Comparison of ENCODE assay signal across 14 mouse cellular contexts in genomic region chr13:99307930-99308359, GRCm38 (mm10). TPM values are rescaled to one million over a fixed set of nuclear protein-coding genes. Genes with fewer than 3 reads are reported as not detected.
DNase-seq lines count a peak whose midpoint lies in the region; ATAC-seq lines count a peak whose summit lies in the region.
"Had no signal": no experiment of that assay in that cellular context is flagged by ENCODE, and none has a peak within 500 bp of the region (broad histone marks: within the 10 kb centered on the region; RNA-seq: fewer than 3 reads in every experiment).

No protein-coding gene starts in this region.

- H3K4me2 ChIP-seq in embryonic facial prominence, embryonic 14.5 days (ENCODE audit: low read depth, low read length): no peak overlapping the region
- H3K4me2 ChIP-seq in intestine, embryonic 15.5 days (replicated peaks): no peak overlapping the region
- H3K4me2 ChIP-seq in hindbrain, embryonic 13.5 days: no peak overlapping the region

- no peaks in the 10 kb centered on the region for H3K9me3 ChIP-seq in embryonic facial prominence, embryonic 14.5 days (ENCODE audit: control insufficient read depth, low read length)
- no peaks in the 10 kb centered on the region for H3K9me3 ChIP-seq in intestine, embryonic 15.5 days
- no peaks in the 10 kb centered on the region for H3K9me3 ChIP-seq in hindbrain, embryonic 13.5 days

- H3K4me3 ChIP-seq in embryonic facial prominence, embryonic 14.5 days (ENCODE audit: low read depth, low read length): no peak overlapping the region
- H3K4me3 ChIP-seq in intestine, embryonic 15.5 days (replicated peaks): no peak overlapping the region
- H3K4me3 ChIP-seq in hindbrain, embryonic 13.5 days: no peak overlapping the region
- H3K4me3 ChIP-seq: layer of hippocampus, adult 2 months had no signal

- intact Hi-C loops in heart, postnatal 25 days (cut with DNase I): no loop called here
- intact Hi-C loops in left cerebral cortex, postnatal 10 days (cut with DNase I): no loop called here

- no peak for ATAC-seq in embryonic facial prominence, embryonic 14.5 days (ENCODE audit: low read depth)
- ATAC-seq in intestine, embryonic 15.5 days: peak; percentile 74
- ATAC-seq in hindbrain, embryonic 13.5 days (ENCODE audit: low FRiP score): no peak
- ATAC-seq: activated CD4-positive, CD25-positive, alpha-beta regulatory T cell, adult 4 months; midbrain, embryonic 16.5 days had no signal

- peak; percentile 64 to 67 for DNase-seq in heart, adult 18-20 months
- no peak for DNase-seq in heart, postnatal 25 days (ENCODE audit: low spot score)
- peak; percentile 95 for DNase-seq in 3T3-L1 (ENCODE audit: low read depth, low spot score)
- peak; percentile 86 for DNase-seq in embryonic facial prominence, embryonic 14.5 days (ENCODE audit: low spot score)
- DNase-seq in right cerebral cortex, postnatal 14 days: no peak
- no peak for DNase-seq in left cerebral cortex, postnatal 10 days (ENCODE audit: extremely low spot score in 1 of 2, low spot score in 2 of 2)
- DNase-seq: cerebellum, adult 2 months; gastrocnemius, postnatal 10 days; thymus, postnatal 14 days had no signal

- H3K36me3 ChIP-seq in embryonic facial prominence, embryonic 14.5 days (ENCODE audit: control insufficient read depth, insufficient read depth, low read length): no peaks in the 10 kb centered on the region
- H3K36me3 ChIP-seq in intestine, embryonic 15.5 days: no peaks in the 10 kb centered on the region
- no peaks in the 10 kb centered on the region for H3K36me3 ChIP-seq in hindbrain, embryonic 13.5 days

- H3K27me3 ChIP-seq in embryonic facial prominence, embryonic 14.5 days (replicated peaks; ENCODE audit: control insufficient read depth, insufficient read depth, low read length): no peaks in the 10 kb centered on the region
- no peaks in the 10 kb centered on the region for H3K27me3 ChIP-seq in intestine, embryonic 15.5 days (replicated peaks)
- no peaks in the 10 kb centered on the region for H3K27me3 ChIP-seq in hindbrain, embryonic 13.5 days

- no peak overlapping the region for H3K9ac ChIP-seq in embryonic facial prominence, embryonic 14.5 days (ENCODE audit: low read depth, low read length)
- no peak overlapping the region for H3K9ac ChIP-seq in intestine, embryonic 15.5 days
- H3K9ac ChIP-seq in hindbrain, embryonic 13.5 days: no peak overlapping the region

- 57% methylated on average over 5 of the region's 5 CpGs for WGBS in embryonic facial prominence, embryonic 14.5 days
- WGBS in intestine, embryonic 15.5 days: 47% methylated on average over 5 of the region's 5 CpGs
- 91% methylated on average over 5 of the region's 5 CpGs for WGBS in hindbrain, embryonic 13.5 days

- H3K4me1 ChIP-seq in embryonic facial prominence, embryonic 14.5 days (ENCODE audit: control insufficient read depth, insufficient read depth, low read length): peaks cover 16% of the 10 kb centered on the region
- H3K4me1 ChIP-seq in intestine, embryonic 15.5 days (replicated peaks): peaks cover 5% of the 10 kb centered on the region; the same call in 1 of the 2 replicates
- no peaks in the 10 kb centered on the region for H3K4me1 ChIP-seq in hindbrain, embryonic 13.5 days (replicated peaks)

- H3K27ac ChIP-seq in embryonic facial prominence, embryonic 14.5 days (replicated peaks; ENCODE audit: low read depth, low read length): peak overlapping the region; percentile 21; the same call in 1 of the 2 replicates
- H3K27ac ChIP-seq in intestine, embryonic 15.5 days: no peak overlapping the region
- H3K27ac ChIP-seq in hindbrain, embryonic 13.5 days: no peak overlapping the region
- H3K27ac ChIP-seq: layer of hippocampus, adult 2 months had no signal

RNA-seq across cellular contexts. Expression of gene Ptcd2, which starts 36.6 kb away (rescaled TPM):
- 10 to 100 TPM; 55.4 to 60.7 TPM for total RNA-seq in heart, adult 18-20 months (2021)
- total RNA-seq in heart, postnatal 25 days (2021): 10 to 100 TPM; 49.9 to 51.6 TPM
- 44.1 and 45.0 TPM in 2 replicates for polyA plus RNA-seq in embryonic facial prominence, embryonic 14.5 days (2014; fragmentation: Nextera tagmentation; extraction: Ambion mirVana)
- polyA plus RNA-seq in intestine, embryonic 15.5 days (2015; fragmentation: Nextera tagmentation; extraction: Ambion mirVana): 54.8 and 62.3 TPM in 2 replicates
- 52.0 and 53.5 TPM in 2 replicates for polyA plus RNA-seq in hindbrain, embryonic 13.5 days (2015; fragmentation: Nextera tagmentation; extraction: Ambion mirVana)
- total RNA-seq in left cerebral cortex, postnatal 10 days (2021): 10 to 100 TPM; 34.8 to 35.8 TPM

RNA-seq across cellular contexts. Expression of gene Mrps27, which starts 36.6 kb away (rescaled TPM):
- total RNA-seq in heart, adult 18-20 months (2021): 10 to 100 TPM; 49.5 to 50.0 TPM
- 10 to 100 TPM; 49.1 to 49.8 TPM for total RNA-seq in heart, postnatal 25 days (2021)
- 48.1 and 54.7 TPM in 2 replicates for polyA plus RNA-seq in embryonic facial prominence, embryonic 14.5 days (2014; fragmentation: Nextera tagmentation; extraction: Ambion mirVana)
- 71.4 and 72.2 TPM in 2 replicates for polyA plus RNA-seq in intestine, embryonic 15.5 days (2015; fragmentation: Nextera tagmentation; extraction: Ambion mirVana)
- polyA plus RNA-seq in hindbrain, embryonic 13.5 days (2015; fragmentation: Nextera tagmentation; extraction: Ambion mirVana): 35.7 and 41.1 TPM in 2 replicates
- total RNA-seq in left cerebral cortex, postnatal 10 days (2021): 10 to 100 TPM; 27.5 to 29.6 TPM

Comparison
In these comparisons a context has a peak if more than half of its experiments do, and no peak if none do; other contexts are left out.
1. DNase-seq: peak in heart, adult 18-20 months (2 of 2), 3T3-L1 (single experiment) and embryonic facial prominence, embryonic 14.5 days (single experiment); none in heart, postnatal 25 days (single experiment), right cerebral cortex, postnatal 14 days (single experiment) and left cerebral cortex, postnatal 10 days (0 of 2).